Mouse (Mus musculus) kidney, embryonic 14.5 days (tissue): ENCODE measurements around the gene Ccr8. TPM values are rescaled to one million over a fixed set of nuclear protein-coding genes. Genes with fewer than 3 reads are reported as not detected.
"Not testable (repeated sequence)": the region's sequence is repeated elsewhere in the genome, so short reads cannot be mapped to it uniquely, and the experiment has no call there.

Source experiments
- ATAC-seq: fragments of 200-750 bp; cut with Nextera tagmentation; 2 replicates; pipeline ENCODE4 v1.8.0; 2017; ENCODE audit warnings: moderate number of reproducible peaks, mild to moderate bottlenecking, moderate TSS enrichment, moderate library complexity; ENCODE audit not compliant: low FRiP score, low TSS enrichment
- H3K27ac ChIP-seq: fragments of 300-500 bp; sonication (generic); 2 replicates; pipeline ENCODE4 v1.5.1; 2014; ENCODE audit warnings: low read depth, mild to moderate bottlenecking, low read length, moderate library complexity, mixed read lengths
- H3K27me3 ChIP-seq: fragments of 300-500 bp; sonication (generic); 2 replicates; pipeline ENCODE4 v1.6.1; 2014; ENCODE audit warnings: mild to moderate bottlenecking, low read length; ENCODE audit not compliant: control insufficient read depth, insufficient read depth
- H3K36me3 ChIP-seq: fragments of 300-500 bp; sonication (generic); 2 replicates; pipeline ENCODE4 v1.6.1; 2014; ENCODE audit warnings: low read length, mixed read lengths; ENCODE audit not compliant: control insufficient read depth, insufficient read depth
- H3K4me1 ChIP-seq: fragments of 300-500 bp; sonication (generic); 2 replicates; pipeline ENCODE4 v1.6.1; 2014; ENCODE audit warnings: low read length, mixed read lengths; ENCODE audit not compliant: control insufficient read depth, insufficient read depth
- H3K4me2 ChIP-seq: fragments of 300-500 bp; sonication (generic); replicated peaks from 2 replicates; pipeline ENCODE4 v1.6.1; 2014; ENCODE audit warnings: low read depth, mild to moderate bottlenecking, low read length
- H3K4me3 ChIP-seq: fragments of 300-500 bp; sonication (generic); 2 replicates; pipeline ENCODE4 v1.5.1; 2014; ENCODE audit warnings: mild to moderate bottlenecking, low read length
- H3K9ac ChIP-seq: fragments of 300-500 bp; sonication (generic); 2 replicates; pipeline ENCODE4 v1.6.1; 2014; ENCODE audit warnings: low read depth, mild to moderate bottlenecking, low read length, moderate library complexity
- H3K9me3 ChIP-seq: fragments of 300-500 bp; sonication (generic); 2 replicates; pipeline ENCODE4 v1.6.1; 2016; ENCODE audit warnings: low read length; ENCODE audit not compliant: control insufficient read depth
- WGBS: fragments of 180-500 bp; shearing (Covaris S2); extraction: QIAGEN DNeasy Blood & Tissue Kit; methylation state at CpG from one replicate; pipeline ENCODE4 v1.1.7; 2014; 5-methylcytosine and 5-hydroxymethylcytosine counted together
- polyA plus RNA-seq: library from polyadenylated mRNA; unstranded; fragments of >200 nt; fragmentation: Nextera tagmentation; extraction: Ambion mirVana; gene quantifications from 2 replicates; pipeline ENCODE4 v1.2.1, GENCODE M21; 2014

Gene Ccr8
- polyA plus RNA-seq, 1 experiment from 2014 or later, result not detected

GRCm38 (mm10) chr9:120099304-120099703, 7.4 kb downstream of the Ccr8 start:
- no peak for ATAC-seq
- no peak overlapping the region for H3K4me2 ChIP-seq
- H3K9me3 ChIP-seq, result peaks cover 4% of the 10 kb centered on the region; the same call in 1 of the 2 replicates
- 89% methylated on average over 8 of the region's 8 CpGs for WGBS
- no peak overlapping the region for H3K27ac ChIP-seq
- no peaks in the 10 kb centered on the region for H3K36me3 ChIP-seq
- H3K4me3 ChIP-seq, result no peak overlapping the region
- no peak overlapping the region for H3K9ac ChIP-seq
- H3K4me1 ChIP-seq, result no peaks in the 10 kb centered on the region
- no peaks in the 10 kb centered on the region for H3K27me3 ChIP-seq

- Histone ChIP-seq H3K9ac (no peak overlapping the region), H3K27ac (no peak overlapping the region), H3K36me3 (no peaks in the 10 kb centered on the region), H3K27me3 (no peaks in the 10 kb centered on the region), H3K9me3 (peaks cover 4% of the 10 kb centered on the region; the same call in 1 of the 2 replicates), H3K4me3 (no peak overlapping the region), H3K4me2 (no peak overlapping the region), H3K4me1 (no peaks in the 10 kb centered on the region)
- 92% methylated on average over 2 of the region's 2 CpGs for whole genome bisulfite sequencing
- ATAC-seq, result no peak
Measured at GRCm38 (mm10) chr9:120101165-120101564, 9.3 kb downstream of the Ccr8 start.

- not testable (repeated sequence) for ATAC-seq
- WGBS, result 95% methylated on average over 12 of the region's 12 CpGs
Measured at GRCm38 (mm10) chr9:120108953-120109352, 17.0 kb downstream of the Ccr8 start.

GRCm38 (mm10) chr9:120110211-120111018, 18.5 kb downstream of the Ccr8 start, which contains the start of gene Slc25a38:
Slc25a38 (plus strand) TSS chr9:120110374.
- H3K27ac ChIP-seq, result peak within 1 kb of the TSS; percentile 96
- peak; percentile 97 for ATAC-seq

More at GRCm38 (mm10) chr9:120108953-120109352, 17.0 kb downstream of the Ccr8 start:
- H3K4me3 ChIP-seq, H3K9ac ChIP-seq, H3K36me3 ChIP-seq, H3K4me2 ChIP-seq, H3K27me3 ChIP-seq, H3K27ac ChIP-seq, H3K4me1 ChIP-seq, H3K9me3 ChIP-seq: not testable (repeated sequence)

GRCm38 (mm10) chr9:120111156-120111945, 19.4 kb downstream of the Ccr8 start:
- Histone ChIP-seq H3K36me3 (no peaks in the 10 kb centered on the region), H3K27me3 (no peaks in the 10 kb centered on the region), H3K9me3 (no peaks in the 10 kb centered on the region), H3K9ac (peak overlapping the region; percentile 72; the same call in 1 of the 2 replicates), H3K4me3 (peak overlapping the region; percentile 87), H3K27ac (peak overlapping the region; percentile 96; the same call in 1 of the 2 replicates), H3K4me2 (peak overlapping the region; percentile 67), H3K4me1 (no peaks in the 10 kb centered on the region)
- ATAC-seq, result no peak
- WGBS, result 79% methylated on average over 15 of the region's 15 CpGs

More at GRCm38 (mm10) chr9:120110211-120111018, 18.5 kb downstream of the Ccr8 start, which contains the start of gene Slc25a38:
- Histone ChIP-seq H3K4me2 (peak within 1 kb of the TSS; percentile 67), H3K36me3 (no peaks in the 10 kb centered on the region), H3K9me3 (no peaks in the 10 kb centered on the region), H3K9ac (peak within 1 kb of the TSS; percentile 72), H3K27me3 (no peaks in the 10 kb centered on the region), H3K4me3 (peak within 1 kb of the TSS; percentile 87), H3K4me1 (no peaks in the 10 kb centered on the region)
- WGBS, result under 1% methylated on average over 62 of the region's 62 CpGs

GRCm38 (mm10) chr9:120112472-120112871, 20.6 kb downstream of the Ccr8 start:
- ATAC-seq, result no peak
- WGBS, result 92% methylated on average over 6 of the region's 6 CpGs
- no peaks in the 10 kb centered on the region for H3K9me3 ChIP-seq
- H3K27me3 ChIP-seq, result no peaks in the 10 kb centered on the region
- no peak overlapping the region for H3K27ac ChIP-seq
- H3K4me1 ChIP-seq, result no peaks in the 10 kb centered on the region
- no peak overlapping the region for H3K4me2 ChIP-seq
- no peak overlapping the region for H3K4me3 ChIP-seq
- no peak overlapping the region for H3K9ac ChIP-seq
- H3K36me3 ChIP-seq, result peaks cover 5% of the 10 kb centered on the region

GRCm38 (mm10) chr9:120113456-120113855, 21.5 kb downstream of the Ccr8 start:
- Histone ChIP-seq H3K36me3 (peaks cover 15% of the 10 kb centered on the region), H3K4me1 (no peaks in the 10 kb centered on the region), H3K4me3 (no peak overlapping the region), H3K4me2 (no peak overlapping the region), H3K9me3 (no peaks in the 10 kb centered on the region), H3K27me3 (no peaks in the 10 kb centered on the region), H3K9ac (no peak overlapping the region), H3K27ac (no peak overlapping the region)
- 95% methylated on average over 7 of the region's 7 CpGs for WGBS
- ATAC-seq, result no peak

GRCm38 (mm10) chr9:120114051-120114788, 22.3 kb downstream of the Ccr8 start:
- Histone ChIP-seq H3K4me1 (no peaks in the 10 kb centered on the region), H3K9me3 (no peaks in the 10 kb centered on the region), H3K27ac (no peak overlapping the region), H3K36me3 (peaks cover 19% of the 10 kb centered on the region), H3K27me3 (no peaks in the 10 kb centered on the region), H3K9ac (no peak overlapping the region), H3K4me2 (no peak overlapping the region), H3K4me3 (no peak overlapping the region)
- 84% methylated on average over 17 of the region's 17 CpGs for WGBS
- ATAC-seq, result no peak
